25 mouse cellular contexts compared by ENCODE assay signal in genomic region chr6:114939666-114940065, GRCm38 (mm10). TPM values are rescaled to one million over a fixed set of nuclear protein-coding genes. Genes with fewer than 3 reads are reported as not detected.
DNase-seq lines count a peak whose midpoint lies in the region; ATAC-seq lines count a peak whose summit lies in the region.
"Had no signal": no experiment of that assay in that cellular context is flagged by ENCODE, and none has a peak within 500 bp of the region (broad histone marks: within the 10 kb centered on the region; RNA-seq: fewer than 3 reads in every experiment).

No protein-coding gene starts in this region.

- H3K27me3 ChIP-seq in megakaryocyte, embryonic 14.5 days (replicated peaks) = peaks cover 33% of the 10 kb centered on the region
- H3K27me3 ChIP-seq: CH12.LX; embryonic facial prominence, embryonic 13.5 days; embryonic facial prominence, embryonic 15.5 days; forebrain, embryonic 13.5 days; forebrain, embryonic 15.5 days had no signal

- peaks cover 13% of the 10 kb centered on the region; the same call in 1 of the 2 replicates for H3K9me3 ChIP-seq in megakaryocyte, embryonic 14.5 days
- H3K9me3 ChIP-seq: embryonic facial prominence, embryonic 13.5 days; embryonic facial prominence, embryonic 15.5 days; forebrain, embryonic 13.5 days; forebrain, embryonic 15.5 days; G1E had no signal

- no peaks in the 10 kb centered on the region for H3K36me3 ChIP-seq in megakaryocyte, embryonic 14.5 days (replicated peaks; ENCODE audit: low read length)
- H3K36me3 ChIP-seq: embryonic facial prominence, embryonic 13.5 days; embryonic facial prominence, embryonic 15.5 days; forebrain, embryonic 15.5 days; G1E had no signal

- H3K4me3 ChIP-seq in megakaryocyte, embryonic 14.5 days (replicated peaks) = peak overlapping the region; percentile 66
- H3K4me3 ChIP-seq: embryonic facial prominence, embryonic 13.5 days; embryonic facial prominence, embryonic 15.5 days; forebrain, embryonic 13.5 days; forebrain, embryonic 15.5 days had no signal

- ATAC-seq in megakaryocyte, adult 5-6 weeks (ENCODE audit: poor library complexity, severe bottlenecking) = no peak
- ATAC-seq in monocyte, adult 5-6 weeks (replicated peaks; ENCODE audit: insufficient number of reproducible peaks, low FRiP score, low TSS enrichment, poor library complexity, severe bottlenecking) = 0 out of 2 replicates have a peak, but pooled peaks have one; percentile 50
- ATAC-seq in megakaryocyte progenitor cell, adult 5-6 weeks (replicated peaks; ENCODE audit: poor library complexity) = no peak
- ATAC-seq: CD4-positive, CD25-positive, alpha-beta regulatory T cell, adult 4 months; forebrain, embryonic 13.5 days; forebrain, embryonic 15.5 days; forebrain, postnatal 0 days had no signal

- H3K4me1 ChIP-seq in megakaryocyte, embryonic 14.5 days = peaks cover 3% of the 10 kb centered on the region; the same call in 1 of the 2 replicates
- H3K4me1 ChIP-seq: forebrain, embryonic 13.5 days; forebrain, embryonic 15.5 days had no signal

- peak; percentile 37 for DNase-seq in Muller cell, postnatal 12 days (ENCODE audit: inconsistent ontology term)
- DNase-seq in right cerebral cortex, adult 18-20 months = no peak
- no peak for DNase-seq in cerebellum, postnatal 4 days (ENCODE audit: low spot score in 2 of 2)
- DNase-seq: adrenal gland, adult 2 months; adrenal gland, postnatal 10 days; adrenal gland, postnatal 25 days; B cell, adult 2 months; cerebellum, adult 11-12 months; cerebellum, adult 2 months; cerebellum, adult 9-10 months; cerebellum, postnatal 10 days; cerebellum, postnatal 25 days; embryo, embryonic 11 days; forebrain, postnatal 0 days had no signal

RNA-seq across cellular contexts. Expression of gene Vgll4, which starts 30.1 kb away (rescaled TPM):
- polyA plus RNA-seq in megakaryocyte, embryonic 14.5 days (2012; ENCODE audit: insufficient read depth, low replicate concordance) = 30.5 and 59.7 TPM in 2 replicates
- 9.4 and 9.7 TPM in 2 replicates for total RNA-seq in megakaryocyte, adult 5-6 weeks (2015)
- total RNA-seq in megakaryocyte, adult 5-6 weeks (2017) = 26.4 and 29.7 TPM in 2 replicates
- total RNA-seq in monocyte, adult 5-6 weeks (2017) = 67.3 to 111 TPM (median 88.1 TPM) in 3 replicates
- 11.8 and 14.0 TPM in 2 replicates for total RNA-seq in megakaryocyte progenitor cell, adult 5-6 weeks (2015)
- 23.1 and 28.5 TPM in 2 replicates for total RNA-seq in megakaryocyte progenitor cell, adult 5-6 weeks (2017)
